Mouse (Mus musculus): ENCODE results near the gene Leng8.

GRCm38 (mm10) chr7:4132998-4133397, 3.8 kb upstream of the Leng8 start:
- no peak for TF ChIP-seq CTCF (IDR thresholded peaks at IDR 0.05; ENCODE audit: borderline replicate concordance, extremely low read depth, insufficient read depth, insufficient read length)
- TF ChIP-seq POLR2A (IDR thresholded peaks at IDR 0.05; ENCODE audit: borderline replicate concordance, extremely low read depth, insufficient read depth, insufficient read length, poor library complexity, severe bottlenecking): no peak
